Mouse (Mus musculus) ovary, postnatal 36 days (tissue): ENCODE data around the gene Nup93.

ENCODE experiments used
- DNase-seq: peaks from one replicate; pipeline ENCODE4 v3.0.0; 2022; ENCODE audit warnings: low spot score, mixed read lengths

Gene Nup93

GRCm38 (mm10) chr8:94317249-94317648, 102.9 kb downstream of the Nup93 start:
- DNase-seq, result no peak

DNA sequence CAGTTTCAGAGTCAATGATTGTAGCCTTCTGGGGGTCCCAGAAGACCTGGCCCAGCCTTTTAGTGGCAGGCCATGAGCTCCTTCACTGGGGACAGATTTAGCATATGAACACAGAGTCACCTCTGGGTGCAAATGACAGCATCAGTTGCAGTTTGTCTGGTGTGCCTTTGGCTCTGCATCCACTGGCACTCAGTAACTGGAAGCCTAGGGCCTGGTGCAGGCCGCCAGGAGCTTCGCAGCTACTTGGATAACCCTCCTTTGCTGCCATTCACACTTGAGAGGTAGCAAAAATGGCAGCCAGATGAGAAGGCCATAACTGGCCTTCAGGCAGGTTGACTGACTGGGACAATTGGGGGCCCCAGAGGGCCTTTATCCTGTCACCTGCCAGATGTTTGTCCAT, 103.3 kb downstream of the Nup93 start:
- DNase-seq, result no peak

DNA sequence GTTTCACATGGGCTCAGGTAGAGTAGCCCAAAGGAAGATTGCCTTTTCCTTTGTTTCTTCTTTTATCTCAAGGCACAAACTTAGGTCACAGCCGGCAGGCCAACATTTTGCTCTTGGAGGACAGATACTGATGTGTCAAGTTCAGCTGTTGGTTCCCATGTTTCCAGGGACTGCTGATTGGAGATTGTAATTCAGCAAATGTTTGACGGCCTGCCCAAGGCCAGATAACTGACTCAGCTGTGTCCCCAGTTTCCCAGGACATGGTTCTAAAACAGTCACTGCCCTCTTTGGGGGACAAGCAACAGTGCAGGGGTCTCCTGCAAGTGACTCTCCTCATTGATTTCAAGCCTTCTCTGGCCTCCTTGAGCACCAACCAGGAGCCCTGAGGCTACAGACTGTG, 105.7 kb downstream of the Nup93 start:
- DNase-seq, result no peak

DNA sequence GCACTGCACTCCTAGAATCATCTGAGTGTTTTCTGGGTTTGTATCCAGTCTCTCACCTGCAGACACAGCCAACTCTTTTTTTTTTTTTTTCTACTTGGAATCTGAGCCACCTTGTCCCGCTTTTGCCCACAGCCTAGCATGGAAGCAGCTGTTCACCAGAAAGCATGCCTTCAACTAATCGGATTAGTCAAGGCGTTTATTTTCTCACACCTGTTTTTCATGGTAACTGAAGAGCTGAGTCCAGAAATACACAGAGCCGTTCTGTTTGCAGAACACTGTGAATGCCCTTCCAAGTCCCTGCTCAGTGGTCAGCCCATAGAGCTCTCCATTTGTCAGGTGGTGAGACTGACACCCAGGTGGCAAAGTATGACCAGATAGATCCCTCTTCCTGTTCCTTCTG, 107.7 kb downstream of the Nup93 start:
- DNase-seq, result no peak

DNA sequence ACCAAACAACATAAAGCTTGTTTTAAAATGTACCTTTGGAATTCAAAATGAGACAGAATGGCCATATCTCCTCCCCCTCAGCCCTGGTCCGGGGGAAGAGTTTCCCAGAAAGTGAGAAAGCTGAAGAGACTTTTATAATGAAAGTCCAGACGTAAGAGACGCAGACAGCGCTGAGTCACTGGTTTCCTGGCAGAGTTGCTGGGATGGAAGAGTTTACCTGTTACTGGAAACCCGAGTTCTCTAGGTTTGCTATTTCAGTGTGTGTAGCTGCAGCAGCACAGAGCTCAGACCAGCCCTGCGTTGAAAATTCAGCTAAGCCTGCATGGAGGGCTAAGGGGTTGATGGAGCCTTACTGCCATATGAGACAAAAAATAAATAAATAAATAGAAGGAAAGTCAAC, 108.7 kb downstream of the Nup93 start:
- no peak for DNase-seq

- no peak for DNase-seq
Observed at GRCm38 (mm10) chr8:94324071-94324470, 109.7 kb downstream of the Nup93 start.

- DNase-seq, result no peak
Observed at GRCm38 (mm10) chr8:94326016-94326415, 111.7 kb downstream of the Nup93 start.

DNA sequence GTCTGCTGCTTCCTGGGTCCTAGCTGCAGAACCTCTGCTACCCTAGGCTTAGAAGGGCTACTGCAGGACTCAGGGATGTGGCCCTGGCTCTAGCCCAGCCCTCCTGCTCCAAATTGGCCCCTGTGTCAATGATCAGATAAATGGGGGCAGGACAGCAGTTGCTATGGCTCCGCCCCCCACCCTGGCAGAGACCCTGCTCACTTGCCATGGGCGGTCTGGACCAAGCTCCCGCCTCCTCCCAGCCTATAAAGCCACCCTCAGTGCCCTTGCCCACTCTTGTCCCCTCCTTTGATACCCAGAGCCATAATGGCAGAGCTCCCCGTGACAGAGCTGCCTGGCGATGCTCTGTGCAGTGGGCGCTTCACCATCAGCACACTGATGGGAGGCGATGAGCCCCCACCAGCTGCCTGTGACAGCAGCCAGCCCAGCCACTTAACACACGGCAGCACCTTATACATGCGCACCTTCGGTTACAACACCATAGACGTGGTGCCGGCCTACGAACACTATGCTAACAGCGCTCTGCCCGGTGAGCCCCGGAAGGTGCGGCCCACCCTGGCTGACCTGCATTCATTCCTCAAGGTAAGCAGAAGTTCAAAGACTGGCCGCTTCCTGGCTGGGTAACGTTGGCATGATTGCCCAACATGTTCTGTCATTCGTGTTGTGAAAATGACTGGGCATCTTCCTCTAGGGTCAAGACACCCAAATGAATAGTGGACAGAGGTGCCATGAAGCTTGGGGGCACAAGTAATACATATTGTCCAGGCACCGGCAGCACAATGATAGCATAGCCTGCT, 114.8 kb downstream of the Nup93 start, which contains the start of gene Slc12a3:
Gene Slc12a3, plus strand, starts transcription at position 270 of the 797 bp plus-strand sequence.
- DNase-seq, result no peak

DNA sequence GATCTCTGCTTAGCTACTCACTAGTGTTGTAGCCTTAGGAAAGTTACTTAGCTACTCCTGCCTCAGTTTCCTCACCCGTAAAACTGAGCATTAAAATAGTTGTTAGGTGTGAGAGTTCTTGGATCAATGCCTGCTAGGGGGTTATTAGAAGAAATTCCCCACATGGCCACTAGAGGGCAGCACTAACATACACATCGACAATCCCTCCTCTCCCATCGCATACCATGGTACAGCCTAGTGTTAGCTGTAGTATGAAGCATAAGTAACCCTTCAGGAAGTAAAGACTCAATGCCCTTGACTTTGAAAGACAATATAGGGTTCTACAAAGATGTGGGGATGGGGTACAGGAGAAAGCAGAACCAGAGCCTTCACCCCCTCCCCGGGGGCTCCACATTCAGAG, 116.4 kb downstream of the Nup93 start:
- no peak for DNase-seq

DNA sequence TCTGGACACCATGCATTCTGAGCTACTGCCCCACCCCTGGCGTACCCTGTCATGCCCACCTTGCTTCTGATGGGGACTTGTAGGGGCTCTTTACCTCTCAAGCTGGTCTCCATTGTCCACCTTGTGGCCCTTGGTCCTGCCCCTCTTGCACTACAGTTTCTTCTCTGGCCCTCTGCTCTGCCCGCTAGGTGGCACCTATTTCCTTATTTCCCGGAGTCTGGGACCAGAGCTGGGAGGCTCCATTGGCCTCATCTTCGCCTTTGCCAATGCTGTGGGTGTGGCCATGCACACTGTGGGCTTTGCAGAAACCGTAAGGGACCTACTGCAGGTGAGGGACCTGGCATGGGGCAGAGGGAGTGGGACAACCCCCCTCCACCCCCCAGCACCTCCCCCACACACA, 119.0 kb downstream of the Nup93 start:
- DNase-seq, result no peak

- DNase-seq, result no peak
Observed at GRCm38 (mm10) chr8:94337559-94337958, 123.2 kb downstream of the Nup93 start.

GRCm38 (mm10) chr8:94340796-94341195, 126.4 kb downstream of the Nup93 start:
- DNase-seq, result no peak

DNA sequence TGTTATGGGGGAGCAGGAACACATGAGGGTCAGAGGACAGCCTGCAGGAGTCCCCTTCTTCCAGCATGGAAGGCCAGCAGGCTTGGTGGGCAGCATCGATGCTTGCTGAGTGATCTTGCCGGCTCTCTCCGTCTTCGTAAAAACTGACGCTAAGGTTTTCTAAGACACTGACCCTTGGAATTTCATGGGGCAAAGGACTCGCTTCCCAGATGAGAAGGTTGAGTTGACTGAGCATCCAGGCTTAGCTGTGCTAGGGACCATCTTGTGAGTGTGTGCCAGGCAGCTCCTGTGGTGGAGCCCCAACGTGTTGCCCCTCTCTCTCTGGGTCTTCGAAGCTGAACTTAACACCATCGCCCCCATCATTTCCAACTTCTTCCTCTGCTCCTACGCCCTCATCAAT, 128.3 kb downstream of the Nup93 start:
- DNase-seq, result no peak

- peak; percentile 66 for DNase-seq
Observed at GRCm38 (mm10) chr8:94343290-94343689, 128.9 kb downstream of the Nup93 start.

DNA sequence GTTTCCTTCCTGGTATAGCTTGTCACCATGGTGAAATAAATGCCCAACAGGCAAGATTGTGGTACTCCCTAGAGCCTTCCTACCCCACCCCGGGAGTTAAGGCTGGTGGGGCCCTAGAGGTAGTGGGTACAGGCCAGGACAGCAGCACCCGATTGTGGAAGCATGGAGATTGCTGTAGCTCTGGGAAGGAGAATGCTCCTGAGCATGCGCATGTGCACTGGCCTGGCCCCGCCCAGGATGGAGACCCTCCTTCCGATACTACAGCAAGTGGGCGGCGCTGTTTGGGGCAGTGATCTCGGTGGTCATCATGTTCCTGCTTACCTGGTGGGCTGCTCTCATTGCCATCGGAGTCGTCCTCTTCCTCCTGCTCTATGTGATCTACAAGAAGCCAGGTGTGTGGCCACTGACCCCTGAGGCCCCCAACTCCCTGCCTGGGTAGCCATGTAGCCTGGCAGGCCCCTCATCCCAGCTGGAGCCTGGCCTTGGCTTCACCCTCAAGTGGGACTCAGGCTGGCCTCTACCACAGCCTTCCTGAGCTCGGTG, 129.5 kb downstream of the Nup93 start:
- DNase-seq, result no peak

- no peak for DNase-seq
Observed at GRCm38 (mm10) chr8:94345657-94346056, 131.3 kb downstream of the Nup93 start.

DNA sequence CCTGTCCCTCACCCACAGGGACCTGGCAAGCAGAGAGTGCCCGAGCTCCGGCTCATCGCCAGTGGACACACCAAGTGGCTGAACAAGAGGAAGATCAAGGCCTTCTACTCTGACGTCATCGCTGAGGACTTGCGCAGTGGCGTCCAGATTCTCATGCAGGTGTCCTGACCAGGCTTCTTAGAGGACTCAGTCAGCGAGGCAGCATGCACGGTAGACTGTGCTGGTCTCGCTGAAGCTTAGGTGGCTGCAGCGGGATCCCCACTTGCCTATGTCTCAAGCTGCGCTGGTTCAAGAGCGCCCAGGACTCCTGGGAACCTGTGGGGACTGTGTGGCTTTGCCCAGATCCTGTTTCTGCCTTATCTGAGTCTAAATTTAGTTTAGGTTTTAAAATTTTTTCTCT, 131.9 kb downstream of the Nup93 start:
- DNase-seq, result no peak

GRCm38 (mm10) chr8:94348425-94348824, 134.1 kb downstream of the Nup93 start:
- no peak for DNase-seq

GRCm38 (mm10) chr8:94354069-94354531, 139.7 kb downstream of the Nup93 start:
- no peak for DNase-seq

DNA sequence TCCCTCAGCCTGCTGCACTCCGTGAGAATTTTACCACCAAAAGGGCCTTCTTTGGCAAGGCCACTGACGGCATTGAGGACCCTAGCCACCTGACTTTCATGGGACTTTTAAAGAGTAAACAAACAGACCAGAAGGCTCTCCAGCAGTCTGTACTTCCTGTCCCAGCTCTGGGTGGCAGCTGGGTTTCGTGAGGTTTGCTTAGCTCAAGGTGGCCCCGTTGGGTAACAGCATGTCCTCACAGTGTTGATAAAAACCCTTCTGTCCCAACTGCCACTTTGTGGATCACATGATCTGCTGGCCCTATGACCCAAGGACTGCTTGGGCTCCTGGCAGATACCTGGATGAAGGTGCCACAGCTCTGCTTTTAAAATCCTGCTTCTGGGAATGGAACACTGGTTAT, 140.2 kb downstream of the Nup93 start:
- no peak for DNase-seq

GRCm38 (mm10) chr8:94357220-94357619, 142.9 kb downstream of the Nup93 start:
- no peak for DNase-seq

- peak; percentile 78 for DNase-seq
Observed at GRCm38 (mm10) chr8:94358541-94358940, 144.2 kb downstream of the Nup93 start.

DNA sequence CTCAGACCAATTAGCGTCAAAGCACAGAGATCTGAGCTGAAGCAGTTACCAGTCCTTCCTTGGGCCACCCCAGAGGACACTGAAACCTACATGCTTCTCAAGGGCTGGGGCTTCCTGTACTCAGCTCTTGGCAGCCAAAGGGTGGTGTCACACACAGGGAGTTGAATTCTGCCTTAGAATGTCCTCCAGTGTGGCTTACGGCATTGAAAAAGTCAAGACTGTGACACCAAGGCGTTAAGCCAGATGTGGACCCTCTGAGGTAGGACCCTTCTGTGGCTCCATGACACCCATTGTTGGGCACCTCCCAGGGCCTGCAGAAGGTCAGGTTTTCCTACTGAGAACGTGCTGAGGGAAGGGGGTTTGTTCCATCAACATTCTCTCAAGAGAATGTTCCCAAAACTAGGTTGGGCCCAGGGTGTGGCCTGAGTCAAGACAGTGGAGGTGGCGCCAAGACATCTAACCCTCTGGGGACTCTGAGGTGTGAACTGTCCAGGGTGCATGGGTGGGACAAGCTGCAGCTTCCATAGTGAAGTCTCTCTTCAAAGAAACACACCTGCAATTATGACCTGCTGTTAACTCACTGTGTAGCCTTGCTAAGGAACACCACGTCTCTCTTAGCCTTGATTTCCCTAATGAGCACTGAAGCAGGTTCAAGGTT, 147.5 kb downstream of the Nup93 start:
- DNase-seq, result no peak
